Mouse (Mus musculus): ENCODE results near the gene Gm17268. TPM values are rescaled to one million over a fixed set of nuclear protein-coding genes. Genes with fewer than 3 reads are reported as not detected.

The Gm17268 gene
- polyA plus RNA-seq, 1 experiment from 2014 or later = not detected

GRCm38 (mm10) chr11:82035857-82036256 lies 2.5 kb downstream of the Gm17268 start:
- H3K27me3 ChIP-seq (ENCODE audit: control insufficient read depth, insufficient read depth, low read length) = no peaks in the 10 kb centered on the region
- H3K36me3 ChIP-seq (ENCODE audit: control insufficient read depth, insufficient read depth, low read length) = no peaks in the 10 kb centered on the region
- DNase-seq = no peak
- no peak for ATAC-seq (ENCODE audit: low FRiP score, low TSS enrichment)
- no peak overlapping the region for H3K9ac ChIP-seq (replicated peaks; ENCODE audit: low read length)
- no peak overlapping the region for H3K4me2 ChIP-seq (ENCODE audit: low read length)
- no peaks in the 10 kb centered on the region for H3K4me1 ChIP-seq (ENCODE audit: control insufficient read depth, insufficient read depth, low read length)
- no peak overlapping the region for H3K4me3 ChIP-seq (replicated peaks; ENCODE audit: low read depth, low read length)
- H3K9me3 ChIP-seq (ENCODE audit: control insufficient read depth, low read length) = no peaks in the 10 kb centered on the region
- H3K27ac ChIP-seq (replicated peaks; ENCODE audit: low read depth, low read length) = no peak overlapping the region
- WGBS = 86% methylated on average over 2 of the region's 2 CpGs

- Histone ChIP-seq H3K4me1 (ENCODE audit: control insufficient read depth, insufficient read depth, low read length) (no peaks in the 10 kb centered on the region), H3K9me3 (ENCODE audit: control insufficient read depth, low read length) (no peaks in the 10 kb centered on the region), H3K4me2 (ENCODE audit: low read length) (no peak within 1 kb of the TSS), H3K27ac (replicated peaks; ENCODE audit: low read depth, low read length) (no peak within 1 kb of the TSS), H3K27me3 (ENCODE audit: control insufficient read depth, insufficient read depth, low read length) (no peaks in the 10 kb centered on the region), H3K4me3 (replicated peaks; ENCODE audit: low read depth, low read length) (no peak within 1 kb of the TSS), H3K9ac (replicated peaks; ENCODE audit: low read length) (no peak within 1 kb of the TSS), H3K36me3 (ENCODE audit: control insufficient read depth, insufficient read depth, low read length) (no peaks in the 10 kb centered on the region)
- DNase-seq (peak; percentile 48), ATAC-seq (ENCODE audit: low FRiP score, low TSS enrichment) (no peak)
- 54% methylated on average over 5 of the region's 5 CpGs for WGBS
These were observed 3.0 kb downstream of the Gm17268 start, which contains the start of gene Ccl2 for GRCm38 (mm10) chr11:82035356-82035755. Gene Ccl2 (plus strand): TSS chr11:82035571.

- no peak overlapping the region for H3K4me3 ChIP-seq (replicated peaks; ENCODE audit: low read depth, low read length)
- H3K27me3 ChIP-seq (ENCODE audit: control insufficient read depth, insufficient read depth, low read length) = no peaks in the 10 kb centered on the region
- no peaks in the 10 kb centered on the region for H3K4me1 ChIP-seq (ENCODE audit: control insufficient read depth, insufficient read depth, low read length)
- H3K9ac ChIP-seq (replicated peaks; ENCODE audit: low read length) = no peak overlapping the region
- H3K36me3 ChIP-seq (ENCODE audit: control insufficient read depth, insufficient read depth, low read length) = no peaks in the 10 kb centered on the region
- DNase-seq = no peak
- 90% methylated on average over 7 of the region's 7 CpGs for WGBS
- H3K27ac ChIP-seq (replicated peaks; ENCODE audit: low read depth, low read length) = no peak overlapping the region
- no peak for ATAC-seq (ENCODE audit: low FRiP score, low TSS enrichment)
- no peak overlapping the region for H3K4me2 ChIP-seq (ENCODE audit: low read length)
- no peaks in the 10 kb centered on the region for H3K9me3 ChIP-seq (ENCODE audit: control insufficient read depth, low read length)
These were observed 3.9 kb downstream of the Gm17268 start for GRCm38 (mm10) chr11:82034446-82034845.

- ATAC-seq (ENCODE audit: low FRiP score, low TSS enrichment) = no peak
- H3K4me1 ChIP-seq (ENCODE audit: control insufficient read depth, insufficient read depth, low read length) = no peaks in the 10 kb centered on the region
- H3K27me3 ChIP-seq (ENCODE audit: control insufficient read depth, insufficient read depth, low read length) = no peaks in the 10 kb centered on the region
- WGBS = 46% methylated on average over 8 of the region's 8 CpGs
- H3K4me3 ChIP-seq (replicated peaks; ENCODE audit: low read depth, low read length) = no peak overlapping the region
- peak overlapping the region; percentile 20 for H3K27ac ChIP-seq (replicated peaks; ENCODE audit: low read depth, low read length)
- DNase-seq = peak; percentile 57
- H3K4me2 ChIP-seq (ENCODE audit: low read length) = no peak overlapping the region
- no peak overlapping the region for H3K9ac ChIP-seq (replicated peaks; ENCODE audit: low read length)
- H3K9me3 ChIP-seq (ENCODE audit: control insufficient read depth, low read length) = no peaks in the 10 kb centered on the region
- no peaks in the 10 kb centered on the region for H3K36me3 ChIP-seq (ENCODE audit: control insufficient read depth, insufficient read depth, low read length)
These were observed 5.6 kb downstream of the Gm17268 start for GRCm38 (mm10) chr11:82032678-82033344.

GRCm38 (mm10) chr11:82032136-82032535 lies 6.2 kb downstream of the Gm17268 start:
- H3K4me1 ChIP-seq (ENCODE audit: control insufficient read depth, insufficient read depth, low read length) = no peaks in the 10 kb centered on the region
- no peak for ATAC-seq (ENCODE audit: low FRiP score, low TSS enrichment)
- no peak for DNase-seq
- no peaks in the 10 kb centered on the region for H3K27me3 ChIP-seq (ENCODE audit: control insufficient read depth, insufficient read depth, low read length)
- H3K9ac ChIP-seq (replicated peaks; ENCODE audit: low read length) = no peak overlapping the region
- H3K4me2 ChIP-seq (ENCODE audit: low read length) = no peak overlapping the region
- H3K4me3 ChIP-seq (replicated peaks; ENCODE audit: low read depth, low read length) = no peak overlapping the region
- H3K27ac ChIP-seq (replicated peaks; ENCODE audit: low read depth, low read length) = no peak overlapping the region
- H3K9me3 ChIP-seq (ENCODE audit: control insufficient read depth, low read length) = no peaks in the 10 kb centered on the region
- H3K36me3 ChIP-seq (ENCODE audit: control insufficient read depth, insufficient read depth, low read length) = no peaks in the 10 kb centered on the region

- no peaks in the 10 kb centered on the region for H3K9me3 ChIP-seq (ENCODE audit: control insufficient read depth, low read length)
- H3K4me1 ChIP-seq (ENCODE audit: control insufficient read depth, insufficient read depth, low read length) = no peaks in the 10 kb centered on the region
- H3K9ac ChIP-seq (replicated peaks; ENCODE audit: low read length) = no peak overlapping the region
- no peak overlapping the region for H3K27ac ChIP-seq (replicated peaks; ENCODE audit: low read depth, low read length)
- WGBS = 71% methylated on average over 2 of the region's 2 CpGs
- ATAC-seq (ENCODE audit: low FRiP score, low TSS enrichment) (no peak), DNase-seq (no peak)
- no peaks in the 10 kb centered on the region for H3K27me3 ChIP-seq (ENCODE audit: control insufficient read depth, insufficient read depth, low read length)
- H3K4me2 ChIP-seq (ENCODE audit: low read length) = no peak overlapping the region
- no peaks in the 10 kb centered on the region for H3K36me3 ChIP-seq (ENCODE audit: control insufficient read depth, insufficient read depth, low read length)
- no peak overlapping the region for H3K4me3 ChIP-seq (replicated peaks; ENCODE audit: low read depth, low read length)
These were observed 8.2 kb downstream of the Gm17268 start for GRCm38 (mm10) chr11:82030171-82030570.

- no peaks in the 10 kb centered on the region for H3K4me1 ChIP-seq (ENCODE audit: control insufficient read depth, insufficient read depth, low read length)
- DNase-seq (no peak), ATAC-seq (ENCODE audit: low FRiP score, low TSS enrichment) (no peak)
- H3K4me3 ChIP-seq (replicated peaks; ENCODE audit: low read depth, low read length) = no peak overlapping the region
- H3K9me3 ChIP-seq (ENCODE audit: control insufficient read depth, low read length) = no peaks in the 10 kb centered on the region
- H3K9ac ChIP-seq (replicated peaks; ENCODE audit: low read length) = no peak overlapping the region
- 84% methylated on average over 4 of the region's 4 CpGs for WGBS
- no peaks in the 10 kb centered on the region for H3K36me3 ChIP-seq (ENCODE audit: control insufficient read depth, insufficient read depth, low read length)
- no peak overlapping the region for H3K4me2 ChIP-seq (ENCODE audit: low read length)
- no peak overlapping the region for H3K27ac ChIP-seq (replicated peaks; ENCODE audit: low read depth, low read length)
- H3K27me3 ChIP-seq (ENCODE audit: control insufficient read depth, insufficient read depth, low read length) = no peaks in the 10 kb centered on the region
These were observed 14.6 kb downstream of the Gm17268 start for GRCm38 (mm10) chr11:82023769-82024168.

GRCm38 (mm10) chr11:82022504-82023056 lies 15.8 kb downstream of the Gm17268 start:
- ATAC-seq (ENCODE audit: low FRiP score, low TSS enrichment) (no peak), DNase-seq (no peak)
- Histone ChIP-seq H3K4me1 (ENCODE audit: control insufficient read depth, insufficient read depth, low read length) (no peaks in the 10 kb centered on the region), H3K9me3 (ENCODE audit: control insufficient read depth, low read length) (no peaks in the 10 kb centered on the region), H3K27me3 (ENCODE audit: control insufficient read depth, insufficient read depth, low read length) (no peaks in the 10 kb centered on the region), H3K27ac (replicated peaks; ENCODE audit: low read depth, low read length) (no peak overlapping the region), H3K4me3 (replicated peaks; ENCODE audit: low read depth, low read length) (no peak overlapping the region), H3K36me3 (ENCODE audit: control insufficient read depth, insufficient read depth, low read length) (no peaks in the 10 kb centered on the region), H3K9ac (replicated peaks; ENCODE audit: low read length) (no peak overlapping the region), H3K4me2 (ENCODE audit: low read length) (no peak overlapping the region)
- WGBS = 93% methylated on average over 6 of the region's 6 CpGs

- H3K4me1 ChIP-seq (ENCODE audit: control insufficient read depth, insufficient read depth, low read length) = no peaks in the 10 kb centered on the region
- ATAC-seq (ENCODE audit: low FRiP score, low TSS enrichment) (no peak), DNase-seq (no peak)
- no peak overlapping the region for H3K4me2 ChIP-seq (ENCODE audit: low read length)
- 83% methylated on average over 3 of the region's 3 CpGs for WGBS
- no peaks in the 10 kb centered on the region for H3K27me3 ChIP-seq (ENCODE audit: control insufficient read depth, insufficient read depth, low read length)
- no peaks in the 10 kb centered on the region for H3K36me3 ChIP-seq (ENCODE audit: control insufficient read depth, insufficient read depth, low read length)
- no peaks in the 10 kb centered on the region for H3K9me3 ChIP-seq (ENCODE audit: control insufficient read depth, low read length)
- H3K9ac ChIP-seq (replicated peaks; ENCODE audit: low read length) = no peak overlapping the region
- no peak overlapping the region for H3K27ac ChIP-seq (replicated peaks; ENCODE audit: low read depth, low read length)
- no peak overlapping the region for H3K4me3 ChIP-seq (replicated peaks; ENCODE audit: low read depth, low read length)
These were observed 17.0 kb downstream of the Gm17268 start for GRCm38 (mm10) chr11:82021406-82021805.
